Mouse (Mus musculus) lung, postnatal 10 days (tissue): ENCODE measurements around the gene Psap.

ENCODE experiments used
- DNase-seq: peaks from one replicate; pipeline ENCODE4 v3.0.0; 2021

The Psap gene

DNA sequence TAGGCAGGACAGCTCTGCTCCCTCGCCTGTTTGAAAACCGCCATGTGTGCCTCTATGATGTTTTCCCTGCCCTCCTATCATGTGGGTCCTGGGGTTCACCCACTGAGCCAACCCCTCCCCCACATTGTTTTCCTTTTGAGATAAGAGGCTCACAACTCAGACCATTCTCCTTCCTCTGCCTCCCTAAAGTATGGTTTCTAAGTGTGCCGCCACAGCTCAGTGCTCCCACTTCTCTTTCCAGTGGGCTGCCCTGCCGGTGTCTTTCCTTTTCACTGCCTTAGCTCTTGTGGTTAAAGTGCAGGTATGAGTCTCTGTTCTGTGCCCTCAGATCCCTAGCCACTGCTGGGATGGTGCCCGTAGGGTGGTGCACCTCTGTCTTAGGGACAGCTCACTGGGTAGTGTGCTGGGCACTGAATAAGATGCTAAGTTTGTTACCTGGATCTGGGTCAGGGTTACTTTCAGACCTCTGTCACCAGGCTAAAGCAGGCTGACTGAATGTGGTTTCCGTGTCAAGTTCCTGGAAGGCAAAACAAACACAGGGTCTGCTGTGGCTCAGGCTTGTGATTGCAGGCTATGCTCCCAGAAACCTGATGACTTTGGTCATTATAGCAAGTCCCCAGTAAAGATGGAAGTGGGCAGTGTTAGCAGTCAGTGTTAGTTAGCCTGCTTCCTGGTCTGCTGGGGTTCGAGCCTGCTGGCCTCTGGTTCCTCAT lies 12.8 kb downstream of the Psap start:
- no peak for DNase-seq

DNA sequence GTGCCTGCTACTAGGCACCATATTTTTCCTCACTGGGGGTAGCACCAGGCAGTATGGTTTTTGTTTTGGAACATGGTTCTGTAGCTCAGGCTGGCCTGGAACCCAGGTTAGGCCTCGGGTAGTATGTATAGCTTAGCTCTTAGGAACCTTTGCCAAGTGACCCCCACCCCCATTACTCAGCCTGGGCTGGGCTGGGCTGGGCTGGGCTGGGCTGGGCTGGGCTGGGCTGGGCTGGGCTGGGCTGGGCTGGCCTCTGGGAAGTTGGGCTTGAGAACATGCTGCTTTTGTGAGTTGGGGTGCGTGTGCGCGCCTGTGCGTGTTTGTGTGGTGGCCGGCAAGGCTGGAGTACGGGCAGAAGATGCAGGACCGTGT lies 13.3 kb downstream of the Psap start:
- DNase-seq = no peak

DNA sequence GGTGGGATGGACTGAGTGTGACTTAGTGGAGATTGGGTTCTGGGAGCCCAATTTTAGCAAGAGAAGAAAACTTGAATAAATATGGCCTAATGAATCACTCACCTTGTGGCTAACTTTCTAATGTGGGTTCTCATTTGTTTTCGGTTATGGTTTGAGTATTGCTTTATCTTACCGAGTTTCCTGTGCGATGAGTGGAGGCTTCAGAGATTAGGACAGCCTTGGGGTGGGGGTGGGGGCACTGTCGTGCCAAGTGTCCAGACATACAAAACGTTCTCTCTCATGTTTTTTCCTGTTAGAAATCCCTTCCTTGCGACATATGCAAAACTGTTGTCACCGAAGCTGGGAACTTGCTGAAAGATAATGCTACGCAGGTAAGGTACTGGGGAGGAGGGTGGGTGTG lies 14.8 kb downstream of the Psap start:
- no peak for DNase-seq

DNA sequence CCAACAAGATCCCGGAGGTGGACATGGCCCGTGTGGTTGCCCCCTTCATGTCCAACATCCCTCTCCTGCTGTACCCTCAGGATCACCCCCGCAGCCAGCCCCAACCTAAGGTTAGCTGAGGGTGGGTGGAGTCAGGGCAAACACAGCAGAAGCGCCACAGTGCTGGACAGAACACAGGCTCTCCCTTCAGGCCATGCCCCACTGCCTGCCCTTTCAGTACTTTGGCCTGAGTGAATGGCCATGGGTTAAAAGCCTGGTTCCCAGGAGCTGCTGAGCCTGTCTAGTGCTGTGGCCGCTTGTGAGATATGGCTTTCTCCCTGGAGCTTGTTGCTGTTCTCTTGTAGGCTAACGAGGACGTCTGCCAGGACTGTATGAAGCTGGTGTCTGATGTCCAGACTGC lies 17.2 kb downstream of the Psap start:
- DNase-seq = no peak

DNA sequence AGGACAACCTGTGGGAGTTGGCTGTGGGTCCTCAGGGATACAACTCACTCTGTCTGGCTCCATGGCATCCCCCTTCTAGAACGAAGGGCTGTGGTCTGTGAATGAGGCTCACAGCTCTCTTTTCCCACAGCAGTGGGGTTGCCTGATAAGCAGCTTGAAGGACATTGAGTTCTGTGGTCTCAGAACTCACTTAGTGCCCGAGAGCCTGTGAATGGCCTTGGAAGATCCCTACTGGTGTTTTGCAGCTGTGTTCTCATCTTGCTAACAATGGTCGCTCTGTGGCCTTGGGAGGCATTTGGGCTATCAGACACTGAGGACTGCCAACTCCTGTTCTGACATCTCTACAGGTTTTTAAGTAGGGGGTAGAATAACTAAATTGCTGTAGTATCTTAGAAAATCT lies 17.9 kb downstream of the Psap start:
- DNase-seq = no peak

DNA sequence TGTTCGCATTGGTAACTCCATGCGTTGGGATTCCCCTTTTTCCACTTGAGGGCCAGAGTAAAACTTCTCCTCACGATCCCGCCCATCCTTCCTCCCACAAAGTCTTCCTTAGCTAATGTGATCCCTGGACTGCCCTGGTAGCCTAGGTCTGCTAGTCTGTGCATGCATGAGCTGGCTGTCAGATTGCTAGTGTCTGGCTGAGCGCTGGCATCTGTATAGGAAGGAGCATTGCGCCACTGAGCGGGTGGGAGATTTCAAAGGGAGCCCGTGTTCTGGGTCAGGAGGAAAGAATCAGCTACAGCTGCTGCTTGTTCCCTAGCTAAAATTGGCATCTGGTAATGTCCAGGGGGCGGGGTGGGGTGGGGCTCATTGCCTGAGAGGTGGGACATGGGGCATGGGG lies 18.6 kb downstream of the Psap start:
- peak; percentile 77 for DNase-seq

DNA sequence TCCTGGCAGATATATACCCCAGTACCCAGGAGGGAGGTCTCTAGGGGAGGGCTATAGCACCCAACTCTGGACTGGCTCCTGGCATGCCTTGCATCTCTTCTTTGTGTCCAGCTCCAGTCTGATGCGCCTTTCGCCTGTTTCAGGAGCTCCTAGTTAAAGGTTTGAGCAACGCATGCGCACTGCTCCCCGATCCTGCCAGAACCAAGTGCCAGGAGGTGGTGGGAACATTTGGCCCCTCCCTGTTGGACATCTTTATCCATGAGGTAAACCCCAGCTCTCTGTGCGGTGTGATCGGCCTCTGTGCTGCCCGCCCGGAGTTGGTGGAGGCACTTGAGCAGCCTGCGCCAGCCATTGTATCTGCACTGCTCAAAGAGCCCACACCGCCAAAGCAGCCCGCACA lies 22.2 kb downstream of the Psap start:
- DNase-seq = no peak

DNA sequence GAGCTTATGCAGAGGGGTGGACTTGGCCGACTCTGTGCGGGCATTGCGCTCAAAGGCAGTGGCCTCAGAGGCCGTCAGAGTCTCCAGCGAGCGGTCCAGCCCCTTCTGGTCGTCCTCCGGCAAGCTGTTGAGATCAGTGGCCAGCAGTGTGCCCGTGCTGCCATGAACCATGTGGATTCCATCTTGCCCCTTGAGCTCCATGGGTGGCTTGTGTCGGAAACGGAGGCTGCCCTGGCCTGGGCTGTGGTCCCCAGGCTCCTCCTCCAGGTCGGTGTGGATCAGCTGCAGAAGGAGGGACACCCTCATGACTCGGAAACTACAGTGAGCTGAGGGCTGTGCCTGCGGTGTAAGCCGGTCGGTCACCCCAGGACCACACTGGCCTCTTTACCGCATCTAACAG lies 26.0 kb downstream of the Psap start:
- DNase-seq = no peak

DNA sequence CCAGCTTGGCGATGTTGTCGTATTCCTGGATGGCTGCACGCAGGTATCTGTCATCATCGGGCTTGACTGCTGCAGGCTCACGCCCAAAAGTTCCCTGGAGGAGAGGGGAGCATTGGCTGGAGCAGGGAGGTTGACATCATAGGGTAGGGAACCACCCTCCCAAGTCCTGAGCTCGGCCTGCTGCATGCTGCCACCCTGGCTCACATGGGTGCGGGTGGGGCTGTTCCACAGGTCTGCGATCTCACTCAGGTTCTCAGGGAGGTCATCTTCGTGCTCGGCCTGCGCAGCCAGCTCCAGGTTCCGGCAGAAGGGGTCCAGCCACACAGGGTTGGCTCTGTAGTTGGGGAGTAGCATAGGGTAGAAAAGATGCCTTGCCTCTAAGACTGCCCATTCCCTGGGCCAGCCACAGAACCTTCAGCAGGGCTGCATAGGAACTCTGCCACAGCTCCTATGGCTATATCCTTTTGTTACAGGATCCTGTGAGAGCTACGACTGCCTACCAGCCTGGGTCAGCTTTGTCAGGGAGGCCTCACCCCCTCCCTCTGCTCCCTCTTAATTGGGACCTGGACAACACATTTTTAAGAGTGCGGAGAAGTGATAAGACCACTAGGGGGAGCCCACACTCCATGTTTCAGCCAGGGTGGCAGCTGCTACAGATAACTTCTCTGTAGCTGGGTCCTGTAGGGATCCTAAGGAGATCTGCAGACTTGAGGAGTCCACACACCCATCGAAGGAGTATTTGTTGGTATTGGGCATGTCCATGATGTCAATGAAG lies 27.6 kb downstream of the Psap start:
- peak; percentile 86 for DNase-seq

DNA sequence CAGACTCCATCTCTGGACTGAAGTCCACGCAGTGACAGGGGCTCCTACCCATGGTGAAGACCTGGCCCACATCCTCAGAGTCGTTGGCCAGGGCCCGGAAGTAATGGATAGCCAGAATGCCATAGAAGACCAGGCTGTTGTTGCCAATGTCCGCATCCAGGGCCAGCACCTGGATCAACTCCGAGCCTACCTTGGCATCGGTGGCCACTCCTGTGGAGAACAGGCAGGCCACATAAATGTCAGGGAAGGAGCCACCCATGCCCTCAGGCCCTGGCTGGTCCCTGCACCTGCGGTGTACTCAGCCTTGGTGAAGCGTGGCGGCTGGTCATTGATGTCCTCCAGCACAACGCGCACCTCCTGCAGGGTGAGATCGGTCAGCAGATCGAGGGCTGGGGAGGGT lies 33.2 kb downstream of the Psap start:
- DNase-seq = no peak

DNA sequence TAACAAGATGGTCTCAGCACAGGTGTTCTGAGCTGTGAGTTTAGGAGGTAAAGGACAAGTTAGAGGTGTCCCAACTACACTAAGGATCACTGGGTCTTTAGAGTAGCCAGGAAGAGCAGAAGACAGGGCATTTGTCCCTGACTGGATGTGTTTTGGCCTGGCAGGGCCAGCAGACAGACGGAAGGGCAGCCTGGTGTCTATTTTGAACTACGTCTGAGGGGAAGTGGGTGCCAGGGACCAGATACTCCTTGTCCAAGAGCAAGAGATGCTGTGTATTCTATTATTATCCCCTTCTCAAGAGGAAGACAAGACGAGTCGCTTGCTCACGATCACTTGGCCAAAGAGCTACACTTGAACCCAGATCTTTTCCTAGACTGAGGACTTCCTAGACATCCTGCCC lies 36.2 kb downstream of the Psap start:
- DNase-seq = no peak

DNA sequence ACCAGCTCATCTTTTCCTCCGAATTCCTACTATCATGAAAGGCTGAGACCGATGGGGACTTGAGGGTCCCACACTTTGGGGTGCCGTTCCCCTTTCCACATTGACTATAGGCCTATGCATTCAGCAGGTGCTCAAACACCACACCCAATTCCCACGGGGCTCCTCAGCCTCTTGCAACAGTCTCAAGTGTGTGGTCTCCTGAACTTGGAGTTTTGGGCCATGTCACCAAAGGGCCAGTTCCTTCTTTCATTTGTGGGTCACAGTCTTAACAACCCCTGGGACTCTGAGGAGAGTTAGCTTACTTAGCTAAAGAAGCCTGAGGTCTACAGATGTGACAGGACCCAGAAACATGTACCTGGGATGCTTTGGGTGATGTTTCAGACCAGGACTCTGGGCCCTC lies 38.7 kb downstream of the Psap start:
- no peak for DNase-seq

DNA sequence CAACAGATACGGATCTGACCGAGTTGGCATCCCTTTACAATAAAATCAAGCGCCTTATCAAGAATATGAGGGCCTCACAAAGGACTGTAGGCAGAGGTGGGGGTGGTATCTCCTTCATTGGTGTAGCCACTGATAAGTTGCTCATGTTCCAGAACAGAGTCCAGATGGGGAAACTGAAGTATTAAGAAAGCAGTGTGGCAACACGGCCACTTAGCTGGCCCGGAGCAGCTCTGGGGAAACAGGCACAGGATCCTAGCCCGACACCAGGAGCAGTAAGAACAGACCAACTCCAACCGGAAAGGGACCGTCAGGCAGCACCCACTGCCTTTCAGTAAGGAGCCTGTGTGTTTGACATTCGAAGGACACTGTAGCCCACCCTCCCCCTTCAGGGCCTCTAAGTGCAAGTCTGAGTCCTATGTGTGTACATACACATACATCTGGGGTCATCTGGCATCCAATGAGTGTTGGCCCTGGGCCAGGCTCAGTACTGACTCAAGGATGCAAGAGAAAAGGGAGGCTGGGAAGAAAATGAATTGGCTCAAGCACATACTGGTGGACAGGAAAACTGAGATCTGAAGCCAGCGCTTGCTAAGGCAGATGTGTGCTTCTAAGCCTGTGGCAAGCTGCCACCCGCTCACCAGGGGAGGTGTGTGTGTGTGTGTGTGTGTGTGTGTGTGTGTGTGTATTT lies 51.7 kb downstream of the Psap start:
- peak; percentile 52 for DNase-seq

DNA sequence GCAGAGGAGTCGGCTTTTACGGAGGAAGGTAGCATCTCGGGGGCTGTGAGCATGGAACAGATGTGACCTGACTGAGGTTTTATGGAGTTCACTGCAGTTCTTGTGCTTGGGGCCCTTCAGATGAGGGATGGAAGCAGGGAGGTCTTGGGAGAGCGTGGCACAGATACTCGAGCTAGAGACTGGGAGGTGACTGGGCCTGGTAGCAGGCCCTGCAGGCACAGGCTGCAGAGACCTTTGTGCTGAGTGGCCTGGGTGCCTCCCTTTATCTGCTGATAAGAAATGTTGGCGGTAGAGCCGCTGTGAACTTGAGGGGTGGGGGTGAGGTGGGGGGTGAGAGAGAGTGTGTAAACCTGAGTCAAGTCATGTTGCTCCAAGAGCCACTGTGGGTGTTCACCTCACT lies 57.2 kb downstream of the Psap start:
- DNase-seq = no peak

DNA sequence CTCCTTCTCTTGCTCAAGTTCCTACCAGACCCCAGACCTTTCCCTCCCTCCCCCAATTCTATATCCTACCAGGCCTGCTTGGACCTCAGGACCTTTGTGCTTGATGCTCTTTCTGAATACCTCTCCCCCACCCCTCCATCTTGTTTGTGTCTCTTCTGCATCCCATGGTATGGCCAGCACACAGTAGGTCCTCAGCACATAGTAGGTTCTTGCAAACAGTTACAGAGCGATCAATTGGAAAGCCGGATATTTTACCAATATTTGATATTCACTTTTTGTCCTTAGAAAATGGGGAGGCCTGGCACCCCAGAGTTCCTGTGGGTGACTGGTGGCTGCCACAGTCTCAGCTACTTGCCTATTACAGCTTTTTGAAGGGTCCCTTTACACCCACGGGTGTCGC lies 57.6 kb downstream of the Psap start:
- no peak for DNase-seq

DNA sequence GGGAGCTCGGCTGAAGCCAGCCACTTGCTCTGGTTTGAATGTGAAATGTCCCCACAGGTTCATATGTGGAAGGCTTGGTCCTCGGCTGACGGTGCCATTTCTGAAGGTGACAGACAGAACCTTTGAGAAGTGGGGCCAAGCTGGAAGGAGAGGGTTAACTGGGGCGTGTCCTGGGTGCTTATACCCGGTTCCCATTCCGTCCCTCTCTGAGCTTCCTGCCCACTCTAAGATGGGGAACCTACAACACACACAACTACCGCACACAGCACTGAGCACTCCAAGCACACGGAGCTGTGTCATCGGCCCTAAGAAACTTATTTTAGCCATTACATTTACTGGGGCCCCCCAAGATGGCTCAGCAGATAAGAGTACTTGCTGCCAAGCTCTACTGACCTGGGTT lies 64.1 kb downstream of the Psap start:
- no peak for DNase-seq

DNA sequence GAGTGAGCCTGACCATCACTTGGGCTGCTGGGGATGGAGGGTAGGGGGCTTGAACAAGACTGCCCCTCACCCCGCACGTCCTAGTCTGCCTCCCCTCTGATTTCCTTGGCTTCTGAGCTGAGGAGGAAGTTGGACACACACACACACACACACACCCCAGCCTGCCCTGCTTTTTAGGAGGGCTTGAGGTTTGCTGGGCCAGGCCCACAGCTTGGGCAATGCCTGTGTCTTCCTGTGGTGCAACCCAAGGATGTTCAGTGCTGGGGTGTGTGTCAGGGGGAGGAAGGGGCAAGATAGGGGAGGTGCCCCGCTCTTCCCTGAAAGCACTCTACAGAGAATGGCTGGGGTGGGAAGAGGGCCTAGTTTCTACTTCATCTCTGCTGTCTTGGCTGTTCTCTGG lies 66.7 kb downstream of the Psap start:
- DNase-seq = no peak

DNA sequence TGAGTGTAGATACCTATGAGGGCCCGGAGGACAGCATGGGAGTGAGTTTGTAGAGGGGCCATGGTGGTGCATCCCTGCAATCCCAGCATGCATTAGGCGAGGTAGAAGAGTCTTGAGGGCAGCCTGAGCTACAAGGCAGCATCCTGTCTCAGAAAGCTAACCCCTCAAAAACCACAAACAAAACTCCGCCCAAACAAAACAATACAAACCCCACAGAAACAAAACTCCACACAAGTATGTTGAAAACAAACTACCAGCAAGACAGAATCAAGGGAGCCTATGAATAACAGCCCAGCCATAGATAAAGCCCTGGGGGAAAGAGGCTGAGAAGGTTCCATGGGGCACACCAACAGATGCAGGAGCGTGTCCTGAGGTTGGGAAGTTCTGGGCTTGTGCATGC lies 68.6 kb downstream of the Psap start:
- no peak for DNase-seq

DNA sequence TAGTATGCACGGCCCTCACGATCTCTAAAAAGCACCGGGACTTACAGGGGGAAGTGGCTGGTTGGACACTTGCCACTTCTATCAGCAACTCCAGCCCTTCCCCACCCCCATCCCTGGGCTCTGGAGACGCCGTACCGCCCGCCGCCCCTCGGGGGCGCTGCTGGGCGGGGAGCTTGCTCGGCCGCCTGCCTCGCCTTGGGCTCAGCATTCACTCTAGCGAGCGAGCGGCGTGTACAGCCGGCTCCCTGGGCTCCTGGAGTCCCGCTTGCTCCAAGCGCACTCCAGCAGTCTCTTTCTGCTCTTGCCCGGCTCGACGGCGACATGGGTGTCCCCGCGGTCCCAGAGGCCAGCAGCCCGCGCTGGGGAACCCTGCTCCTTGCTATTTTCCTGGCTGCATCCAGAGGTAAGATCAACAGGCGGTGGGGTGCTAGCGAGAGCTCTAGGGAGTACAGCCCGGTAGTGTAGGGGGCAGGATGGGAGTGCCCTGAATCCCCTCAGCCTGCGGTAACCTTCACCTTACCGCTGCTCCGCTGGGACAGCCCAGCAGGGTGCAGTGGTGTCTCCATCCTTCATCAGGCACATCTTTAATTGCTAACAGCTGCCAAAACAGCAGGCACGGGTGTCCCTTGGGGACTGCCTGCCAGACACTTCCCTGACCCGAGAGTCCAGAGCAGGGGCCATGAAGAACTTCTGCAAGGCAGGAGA lies 69.4 kb downstream of the Psap start, which contains the start of gene Vsir:
TSS of gene Vsir (plus strand) at position 151 of the 705 bp plus-strand sequence.
- DNase-seq = peak; percentile 94

DNA sequence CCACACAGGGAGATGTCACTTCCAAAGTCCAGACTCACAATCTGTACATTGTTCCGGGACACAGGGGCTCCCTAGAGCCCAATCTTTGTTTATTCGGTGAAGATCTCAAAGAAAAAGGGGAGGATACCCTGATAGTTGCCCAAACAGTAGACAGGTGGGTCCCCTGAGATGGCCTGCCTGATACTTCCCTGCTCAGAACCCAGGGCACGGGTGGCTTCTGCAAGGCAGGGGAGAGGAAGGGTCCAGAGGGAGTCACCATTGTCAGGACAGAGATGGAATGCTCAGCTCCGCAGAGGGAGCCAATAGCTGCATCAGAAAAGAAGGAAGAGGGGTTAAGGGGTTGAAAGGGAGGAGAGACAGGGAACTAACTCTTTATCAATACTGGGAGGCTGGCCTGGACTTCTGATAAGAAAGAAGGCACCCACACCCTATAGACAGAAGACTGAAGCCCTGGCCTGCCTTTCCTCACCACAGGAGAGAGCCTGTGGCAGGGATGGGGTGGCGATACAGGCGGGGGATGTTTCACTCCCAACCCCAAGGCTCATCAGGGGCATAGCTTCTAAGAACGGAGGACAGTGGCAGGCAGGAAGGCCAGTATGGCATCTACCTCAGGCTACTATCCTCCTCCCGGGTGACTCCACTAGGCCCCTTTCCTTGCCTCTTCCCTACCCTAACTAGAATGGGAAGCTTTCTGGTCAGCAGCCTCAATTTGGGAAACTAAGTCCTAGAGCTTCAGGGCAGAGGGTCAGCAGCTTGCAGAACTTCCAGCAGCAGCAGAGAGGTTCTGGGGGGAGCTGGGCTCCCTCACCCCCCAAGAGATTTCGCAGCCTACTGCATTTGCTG lies 70.6 kb downstream of the Psap start:
- no peak for DNase-seq

DNA sequence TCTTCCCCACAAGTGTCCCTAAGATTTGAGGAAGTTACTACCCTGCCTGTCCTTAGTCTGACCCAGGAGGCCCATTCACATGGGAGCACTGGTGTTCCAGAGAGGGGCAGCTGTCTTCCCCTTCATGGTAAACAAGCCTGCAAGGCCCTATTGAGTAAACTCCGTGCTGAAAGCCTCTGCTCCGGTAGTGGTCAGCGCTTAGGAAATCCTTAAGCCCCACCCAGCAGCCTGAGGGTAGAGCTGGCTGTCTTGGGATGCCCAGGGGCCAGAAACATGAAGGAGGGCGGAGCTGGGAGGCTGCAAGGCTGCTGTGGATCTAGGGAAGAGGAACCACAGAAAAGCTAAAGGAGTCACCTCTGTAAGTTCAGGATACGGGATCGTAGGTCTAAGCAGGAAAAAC lies 71.6 kb downstream of the Psap start:
- DNase-seq = peak; percentile 85

DNA sequence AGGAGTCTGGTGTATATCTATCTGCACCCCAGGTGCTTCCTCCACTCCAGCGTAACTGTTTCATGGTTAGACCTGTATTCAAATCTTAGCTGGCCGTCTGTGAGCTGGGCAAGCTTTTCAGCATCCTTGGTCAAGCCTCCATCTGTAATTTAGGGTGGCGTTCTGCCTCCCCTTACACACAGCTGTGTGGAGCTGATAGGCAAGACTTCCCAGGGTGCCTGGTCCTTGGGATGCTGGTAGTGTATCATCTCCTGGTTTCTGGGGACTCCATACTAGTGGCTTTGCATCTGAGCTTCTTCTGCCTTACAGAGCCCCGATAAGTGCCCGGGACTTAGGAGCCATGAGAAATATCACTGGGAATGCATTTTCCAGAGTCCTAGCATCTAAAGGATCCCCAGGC lies 72.2 kb downstream of the Psap start:
- no peak for DNase-seq
